Mouse (Mus musculus): ENCODE measurements around the gene Alk. TPM values are rescaled to one million over a fixed set of nuclear protein-coding genes. Genes with fewer than 3 reads are reported as not detected.

The Alk gene
- total and polyA plus RNA-seq, 3 experiments = not detected

DNA sequence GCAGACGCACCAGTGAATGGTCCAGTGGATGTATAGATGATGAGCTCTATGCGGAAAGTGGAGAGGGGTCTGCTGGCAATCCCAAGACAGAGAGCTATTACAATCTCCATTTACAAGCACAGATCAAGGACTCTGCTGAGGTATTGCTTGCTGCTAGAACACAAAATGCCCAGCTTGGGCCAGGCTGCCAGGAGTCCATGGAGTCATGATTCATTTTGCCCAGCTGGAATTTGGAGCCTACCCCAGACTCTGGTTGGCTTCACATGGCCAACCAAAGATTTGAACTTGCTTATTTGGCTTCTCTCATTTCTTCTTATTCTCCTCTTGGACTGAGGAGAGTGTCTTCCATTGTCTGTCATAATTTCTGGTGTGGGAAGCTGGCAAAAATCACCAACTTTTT is 558.8 kb downstream of the Alk start:
- Histone ChIP-seq H3K4me3 (ENCODE audit: control insufficient read depth in 1 of 2, insufficient read depth in 1 of 2, low read depth in 2 of 2, low read length in 2 of 2) (no peak overlapping the region), H3K27me3 (ENCODE audit: control insufficient read depth in 1 of 2, insufficient read depth in 2 of 2, low read length in 2 of 2) (no peaks in the 10 kb centered on the region), H3K9ac (ENCODE audit: control insufficient read depth, low read depth, low read length, poor library complexity, severe bottlenecking) (no peak overlapping the region), H3K27ac (ENCODE audit: control insufficient read depth, low read depth, low read length) (no peak overlapping the region), H3K4me1 (ENCODE audit: control insufficient read depth in 1 of 2, insufficient read depth in 2 of 2, low read length in 2 of 2) (no peaks in the 10 kb centered on the region), H3K36me3 (ENCODE audit: control insufficient read depth in 1 of 2, insufficient read depth in 2 of 2, low read length in 2 of 2) (no peaks in the 10 kb centered on the region), H3K79me2 (ENCODE audit: control insufficient read depth, insufficient read depth, low read length, poor library complexity) (no peaks in the 10 kb centered on the region), H3K9me3 (replicated peaks; ENCODE audit: insufficient read depth, low read length) (no peaks in the 10 kb centered on the region)
- TF ChIP-seq ZMIZ1 (IDR thresholded peaks at IDR 0.05; ENCODE audit: low read depth, low read length) = no peak
- TF ChIP-seq E2F4 (IDR thresholded peaks at IDR 0.05; ENCODE audit: borderline replicate concordance, low read depth, low read length) = no peak
- TF ChIP-seq ETS1 (IDR thresholded peaks at IDR 0.05; ENCODE audit: low read depth, low read length) = no peak
- TF ChIP-seq POLR2AphosphoS5 (IDR thresholded peaks at IDR 0.05; ENCODE audit: borderline replicate concordance, low read depth, low read length) = no peak
- no peak for TF ChIP-seq BHLHE40 (IDR thresholded peaks at IDR 0.05; ENCODE audit: borderline replicate concordance, low read depth, low read length)
- no peak for TF ChIP-seq NRF1 (IDR thresholded peaks at IDR 0.05; ENCODE audit: insufficient read depth, low read depth, low read length, poor library complexity, severe bottlenecking)
- TF ChIP-seq TAL1 (IDR thresholded peaks at IDR 0.05; ENCODE audit: low read length) = no peak
- no peak for TF ChIP-seq MYB (IDR thresholded peaks at IDR 0.05; ENCODE audit: low read depth, low read length)
- TF ChIP-seq CHD1 (IDR thresholded peaks at IDR 0.05; ENCODE audit: low read depth, low read length) = no peak
- TF ChIP-seq MEF2A (IDR thresholded peaks at IDR 0.05; ENCODE audit: extremely low read depth, insufficient replicate concordance, low read depth, low read length, poor library complexity, severe bottlenecking) = no peak
- TF ChIP-seq MAFK (IDR thresholded peaks at IDR 0.05; ENCODE audit: borderline replicate concordance, low read depth, low read length) = no peak
- no peak for TF ChIP-seq ZNF384 (IDR thresholded peaks at IDR 0.05; ENCODE audit: low read depth, low read length)
- no peak for TF ChIP-seq MYC (IDR thresholded peaks at IDR 0.05; ENCODE audit: low read depth, low read length)
- no peak for TF ChIP-seq CTCF (IDR thresholded peaks at IDR 0.05 in 2 of 3, conservative IDR thresholded peaks at IDR 0.05 in 1 of 3; ENCODE audit: control insufficient read depth in 1 of 3, insufficient read depth in 1 of 3, low read depth in 2 of 3, low read length in 3 of 3, poor library complexity in 1 of 3, severe bottlenecking in 1 of 3)
- no peak for TF ChIP-seq UBTF (IDR thresholded peaks at IDR 0.05; ENCODE audit: borderline replicate concordance, insufficient read depth, low read depth, low read length)
- no peak for TF ChIP-seq ZKSCAN1 (IDR thresholded peaks at IDR 0.05; ENCODE audit: low read depth, low read length)
- TF ChIP-seq NELFE (IDR thresholded peaks at IDR 0.05; ENCODE audit: low read depth, low read length) = no peak
- no peak for TF ChIP-seq POLR2A (IDR thresholded peaks at IDR 0.05; ENCODE audit: control insufficient read depth in 1 of 2, insufficient read depth in 1 of 2, low read depth in 1 of 2, low read length in 2 of 2, poor library complexity in 1 of 2)
- no peak for TF ChIP-seq SMC3 (IDR thresholded peaks at IDR 0.05; ENCODE audit: low read depth, low read length)
- DNase-seq (ENCODE audit: low read depth, low spot score) = no peak

DNA sequence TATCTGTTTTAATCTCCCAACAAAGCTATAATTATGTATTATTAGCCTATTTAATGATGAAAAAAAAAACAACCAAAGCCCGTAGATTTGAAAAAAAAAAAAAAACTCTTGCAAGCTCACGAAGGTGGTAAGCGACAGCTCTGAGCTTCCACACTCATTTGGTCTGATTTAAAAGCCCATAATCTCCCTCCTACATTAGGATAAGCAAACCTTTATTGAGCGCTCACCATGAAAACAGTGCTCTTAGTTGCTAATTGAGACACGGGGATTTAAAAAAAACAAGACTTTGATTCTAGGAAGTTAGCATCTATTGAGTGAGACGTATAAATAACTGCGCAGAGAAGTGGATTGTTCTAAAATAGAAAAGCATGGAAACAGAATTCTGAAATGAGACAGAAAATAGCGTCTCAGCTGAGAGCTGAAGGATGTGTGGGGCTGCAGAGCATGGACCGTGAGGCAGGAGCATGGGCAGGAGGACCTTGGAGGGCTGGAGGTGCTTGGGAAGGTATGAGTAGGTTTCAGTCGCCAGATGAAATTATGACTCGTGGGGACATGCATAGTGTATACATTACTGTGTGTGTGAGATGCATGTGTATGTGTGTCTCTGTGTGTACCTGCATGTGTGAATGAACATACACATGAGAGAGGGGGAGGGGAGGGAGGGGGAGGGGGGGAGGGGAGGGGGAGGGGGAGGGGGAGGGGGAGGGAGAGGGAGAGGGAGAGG is 560.6 kb downstream of the Alk start:
- H3K4me1 ChIP-seq (ENCODE audit: control insufficient read depth in 1 of 2, insufficient read depth in 2 of 2, low read length in 2 of 2) = no peaks in the 10 kb centered on the region
- DNase-seq (ENCODE audit: low read depth, low spot score) = no peak
- H3K9ac ChIP-seq (ENCODE audit: control insufficient read depth, low read depth, low read length, poor library complexity, severe bottlenecking) = no peak overlapping the region
- no peak overlapping the region for H3K4me3 ChIP-seq (ENCODE audit: control insufficient read depth in 1 of 2, insufficient read depth in 1 of 2, low read depth in 2 of 2, low read length in 2 of 2)
- H3K27ac ChIP-seq (ENCODE audit: control insufficient read depth, low read depth, low read length) = no peak overlapping the region
- no peaks in the 10 kb centered on the region for H3K36me3 ChIP-seq (ENCODE audit: control insufficient read depth in 1 of 2, insufficient read depth in 2 of 2, low read length in 2 of 2)
- H3K79me2 ChIP-seq (ENCODE audit: control insufficient read depth, insufficient read depth, low read length, poor library complexity) = no peaks in the 10 kb centered on the region
- H3K27me3 ChIP-seq (ENCODE audit: control insufficient read depth in 1 of 2, insufficient read depth in 2 of 2, low read length in 2 of 2) = no peaks in the 10 kb centered on the region
- TF ChIP-seq MAX (IDR thresholded peaks at IDR 0.05; ENCODE audit: low read length) = no peak
- TF ChIP-seq ZC3H11A (IDR thresholded peaks at IDR 0.05; ENCODE audit: low read depth, low read length) = no peak
- H3K9me3 ChIP-seq (replicated peaks; ENCODE audit: insufficient read depth, low read length) = no peaks in the 10 kb centered on the region

All from MEL (cell line).